Mouse (Mus musculus): Measurements from ENCODE around the gene Hivep2. TPM values are rescaled to one million over a fixed set of nuclear protein-coding genes. Genes with fewer than 3 reads are reported as not detected.
A peak's percentile ranks its signal among the peaks of the same experiment; 100 is the strongest.

Gene Hivep2
- total RNA-seq, 2 experiments from 2014 or later: 43.4 to 46.6 TPM

- no peak for DNase-seq
- intact Hi-C loops (cut with DNase I): loop anchor here (5.0 to 10.0 kb wide), 2 partner anchors 181 to 229 kb away; partner anchors contain the start of gene Hivep2
Measured at GRCm38 (mm10) chr10:14195778-14196650, 230.1 kb downstream of the Hivep2 start.

DNA sequence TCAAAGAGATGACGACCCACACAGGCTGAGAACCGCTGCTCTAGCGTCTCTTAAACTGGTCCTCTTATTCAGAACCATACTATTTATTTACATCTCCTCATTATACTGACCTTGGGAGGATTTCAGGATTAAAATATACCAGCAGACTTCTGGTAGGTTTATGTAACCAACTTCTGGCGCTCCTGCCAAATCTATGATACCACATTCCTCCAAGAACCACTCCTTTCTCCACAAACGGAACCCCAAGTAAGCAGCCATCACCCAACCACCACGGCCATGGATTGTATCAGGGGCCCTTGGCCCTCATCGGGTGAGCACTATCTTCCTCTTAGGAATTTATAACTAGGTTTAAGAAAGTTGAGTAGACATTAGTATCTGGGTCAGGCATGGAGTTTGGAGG lies 230.9 kb downstream of the Hivep2 start:
- DNase-seq: no peak
- intact Hi-C loops (cut with DNase I): loop anchor here (5.0 to 10.0 kb wide), 2 partner anchors 182 to 229 kb away; partner anchors contain the start of gene Hivep2

- intact Hi-C loops (cut with DNase I): loop anchor here (5.0 to 10.0 kb wide), 2 partner anchors 182 to 230 kb away; partner anchors contain the start of gene Hivep2
Measured at GRCm38 (mm10) chr10:14197261-14197660, 231.4 kb downstream of the Hivep2 start.

GRCm38 (mm10) chr10:14199332-14199731 lies 233.5 kb downstream of the Hivep2 start:
- no peak for DNase-seq
- intact Hi-C loops (cut with DNase I): loop anchor here (2.0 to 10.0 kb wide), 3 partner anchors 185 to 635 kb away; partner anchors contain the start of gene Hivep2

More at GRCm38 (mm10) chr10:14197261-14197660, 231.4 kb downstream of the Hivep2 start:
- DNase-seq: no peak

- DNase-seq: peak in 1 of 2 experiments; percentile 53
- intact Hi-C loops (cut with DNase I): loop anchor here (5.0 kb wide), 1 partner anchor 58 kb away; no protein-coding TSS in a partner anchor
Measured at GRCm38 (mm10) chr10:14200310-14200709, 234.4 kb downstream of the Hivep2 start.

Other genes with a start within 250 kb of the Hivep2 start
- 10 to 100 TPM; 17.8 to 20.3 TPM for gene Aig1, start 97.1 kb upstream of the Hivep2 start, total RNA-seq (2021)

All from gastrocnemius, postnatal 36 days (tissue).